Mouse (Mus musculus) hindbrain, embryonic 15.5 days (tissue): ENCODE data around the gene Arih2. TPM values are rescaled to one million over a fixed set of nuclear protein-coding genes. Genes with fewer than 3 reads are reported as not detected.
"Not testable (repeated sequence)": the region's sequence is repeated elsewhere in the genome, so short reads cannot be mapped to it uniquely, and the experiment has no call there.

Source experiments
- ATAC-seq: fragments of 200-750 bp; cut with Nextera tagmentation; 2 replicates; pipeline ENCODE4 v1.8.0; 2017; ENCODE audit warnings: low read depth, moderate number of reproducible peaks, moderate TSS enrichment; ENCODE audit not compliant: low FRiP score
- H3K27ac ChIP-seq: fragments of 300-500 bp; sonication (generic); replicated peaks from 2 replicates; pipeline ENCODE4 v1.5.1; 2015; ENCODE audit warnings: mild to moderate bottlenecking, inconsistent platforms
- H3K27me3 ChIP-seq: fragments of 300-500 bp; sonication (generic); 2 replicates; pipeline ENCODE4 v1.6.1; 2015; ENCODE audit warnings: control low read depth, inconsistent platforms
- H3K36me3 ChIP-seq: fragments of 300-500 bp; sonication (generic); 2 replicates; pipeline ENCODE4 v1.6.1; 2015; ENCODE audit warnings: control low read depth, inconsistent platforms
- H3K4me1 ChIP-seq: fragments of 300-500 bp; sonication (generic); replicated peaks from 2 replicates; pipeline ENCODE4 v1.6.1; 2015; ENCODE audit warnings: control low read depth, inconsistent platforms
- H3K4me2 ChIP-seq: fragments of 300-500 bp; sonication (generic); 2 replicates; pipeline ENCODE4 v1.6.1; 2015; ENCODE audit warnings: moderate library complexity, mild to moderate bottlenecking, inconsistent platforms
- H3K4me3 ChIP-seq: fragments of 300-500 bp; sonication (generic); 2 replicates; pipeline ENCODE4 v1.5.1; 2015; ENCODE audit warnings: mild to moderate bottlenecking, inconsistent platforms
- H3K9ac ChIP-seq: fragments of 300-500 bp; sonication (generic); 2 replicates; pipeline ENCODE4 v1.6.1; 2015; ENCODE audit warnings: inconsistent platforms
- H3K9me3 ChIP-seq: fragments of 300-500 bp; sonication (generic); 2 replicates; pipeline ENCODE4 v1.6.1; 2016; ENCODE audit warnings: control low read depth, inconsistent platforms
- WGBS: fragments of 180-500 bp; shearing (Covaris S2); methylation state at CpG from one replicate; pipeline ENCODE4 v1.1.7; 2015; 5-methylcytosine and 5-hydroxymethylcytosine counted together
- polyA plus RNA-seq: library from polyadenylated mRNA; unstranded; fragments of >200 nt; fragmentation: Nextera tagmentation; extraction: Ambion mirVana; gene quantifications from 2 replicates; pipeline ENCODE4 v1.2.1, GENCODE M21; 2015

Arih2 gene
- polyA plus RNA-seq, 1 experiment from 2014 or later, result 48.1 TPM

DNA sequence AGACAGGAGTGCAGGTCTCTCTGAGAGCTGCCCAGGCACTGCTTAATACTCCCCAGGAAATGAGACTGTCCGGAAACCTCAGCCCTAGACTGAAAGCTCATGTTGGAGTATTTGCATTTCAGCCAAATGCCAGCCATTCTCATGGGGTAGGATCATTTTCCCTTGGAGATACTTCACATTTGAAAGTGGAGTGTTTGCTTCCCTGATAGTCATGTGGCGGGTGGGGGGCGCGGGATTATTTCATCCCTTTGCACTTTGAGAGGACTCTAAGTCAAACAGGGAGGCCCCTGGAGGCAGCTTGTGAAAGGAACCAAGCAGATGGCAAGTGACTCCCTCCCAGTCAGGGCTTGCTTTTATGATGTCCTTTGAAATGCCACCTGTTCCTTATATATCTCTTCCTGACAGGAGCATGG, 37.3 kb upstream of the Arih2 start:
- 19% methylated on average over 4 of the region's 4 CpGs for WGBS
- H3K36me3 ChIP-seq, result peaks cover 23% of the 10 kb centered on the region
- no peak overlapping the region for H3K4me3 ChIP-seq
- H3K9ac ChIP-seq, result no peak overlapping the region
- H3K27me3 ChIP-seq, result no peaks in the 10 kb centered on the region
- no peak overlapping the region for H3K27ac ChIP-seq
- no peaks in the 10 kb centered on the region for H3K9me3 ChIP-seq
- no peak overlapping the region for H3K4me2 ChIP-seq
- peaks cover 9% of the 10 kb centered on the region for H3K4me1 ChIP-seq
- ATAC-seq, result no peak

DNA sequence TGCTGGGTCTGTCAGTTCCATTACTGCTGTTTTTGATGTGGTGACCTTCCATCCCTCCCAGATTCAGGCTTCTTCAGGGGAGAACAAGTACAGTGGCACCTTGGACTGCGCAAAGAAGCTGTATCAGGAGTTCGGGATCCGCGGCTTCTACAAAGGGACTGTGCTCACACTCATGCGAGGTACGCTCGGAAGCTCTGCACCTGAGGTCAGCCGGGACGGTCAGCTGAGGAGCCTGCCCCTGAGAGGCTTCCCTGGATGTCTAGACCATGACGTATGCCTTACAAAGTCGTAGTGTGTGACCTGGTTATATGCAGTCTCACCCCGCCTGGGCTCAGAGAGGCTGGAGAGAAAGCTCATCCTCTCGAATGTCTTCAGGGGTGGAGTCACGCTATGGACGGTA, 30.8 kb upstream of the Arih2 start:
- Histone ChIP-seq H3K9ac (no peak overlapping the region), H3K9me3 (no peaks in the 10 kb centered on the region), H3K27ac (no peak overlapping the region), H3K27me3 (no peaks in the 10 kb centered on the region), H3K4me3 (no peak overlapping the region), H3K4me2 (no peak overlapping the region), H3K36me3 (peaks cover 45% of the 10 kb centered on the region), H3K4me1 (no peaks in the 10 kb centered on the region)
- no peak for ATAC-seq
- WGBS, result 95% methylated on average over 15 of the region's 15 CpGs

DNA sequence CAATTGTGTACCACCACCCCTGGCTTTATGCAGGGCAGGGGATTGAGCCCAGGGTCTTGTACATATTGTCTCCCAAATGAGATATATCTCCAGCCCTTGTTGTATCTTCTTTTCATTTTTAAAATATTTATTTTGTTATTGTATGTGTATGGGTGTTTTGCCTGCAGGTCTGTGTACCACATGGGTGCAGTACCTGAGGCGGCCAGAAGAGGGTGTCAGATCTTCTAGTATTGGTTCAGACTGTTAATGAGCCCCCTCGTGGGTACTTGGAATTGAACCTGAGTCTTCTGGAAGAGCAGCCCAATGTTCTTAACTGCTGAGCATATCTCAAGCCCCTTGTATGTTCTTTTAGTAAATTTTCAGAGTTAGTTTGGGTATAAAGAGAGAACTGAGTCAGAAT, 24.0 kb upstream of the Arih2 start:
- H3K4me3 ChIP-seq, result no peak overlapping the region
- no peak overlapping the region for H3K27ac ChIP-seq
- peaks cover 37% of the 10 kb centered on the region for H3K36me3 ChIP-seq
- H3K9ac ChIP-seq, result no peak overlapping the region
- no peaks in the 10 kb centered on the region for H3K4me1 ChIP-seq
- ATAC-seq, result no peak
- WGBS, result 54% methylated on average over 2 of the region's 2 CpGs
- no peak overlapping the region for H3K4me2 ChIP-seq
- H3K27me3 ChIP-seq, result no peaks in the 10 kb centered on the region
- H3K9me3 ChIP-seq, result no peaks in the 10 kb centered on the region

DNA sequence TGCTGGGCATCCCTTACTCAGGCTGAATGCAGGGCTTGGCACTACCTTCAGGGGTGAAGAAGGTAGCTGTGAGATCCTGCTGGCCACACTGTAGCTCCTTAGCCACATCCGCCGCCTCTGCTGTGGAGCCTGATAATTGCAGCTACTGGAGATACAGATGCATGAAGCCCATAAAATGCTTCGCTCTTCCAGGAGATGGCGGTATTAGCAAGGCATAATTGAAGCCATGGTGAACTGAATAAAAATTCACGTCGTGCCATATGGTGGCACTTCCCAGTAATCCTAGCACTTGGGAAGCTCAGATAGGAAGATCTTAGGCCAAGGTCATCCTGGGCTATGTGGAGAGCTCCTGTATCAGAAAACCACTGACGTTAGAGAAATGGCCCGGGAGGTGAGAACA, 20.7 kb upstream of the Arih2 start:
- Histone ChIP-seq H3K4me3 (no peak overlapping the region), H3K9me3 (no peaks in the 10 kb centered on the region), H3K9ac (no peak overlapping the region), H3K4me2 (no peak overlapping the region), H3K27ac (no peak overlapping the region), H3K4me1 (no peaks in the 10 kb centered on the region), H3K27me3 (no peaks in the 10 kb centered on the region), H3K36me3 (peaks cover 33% of the 10 kb centered on the region)
- 53% methylated on average over 8 of the region's 8 CpGs for WGBS
- ATAC-seq, result no peak

DNA sequence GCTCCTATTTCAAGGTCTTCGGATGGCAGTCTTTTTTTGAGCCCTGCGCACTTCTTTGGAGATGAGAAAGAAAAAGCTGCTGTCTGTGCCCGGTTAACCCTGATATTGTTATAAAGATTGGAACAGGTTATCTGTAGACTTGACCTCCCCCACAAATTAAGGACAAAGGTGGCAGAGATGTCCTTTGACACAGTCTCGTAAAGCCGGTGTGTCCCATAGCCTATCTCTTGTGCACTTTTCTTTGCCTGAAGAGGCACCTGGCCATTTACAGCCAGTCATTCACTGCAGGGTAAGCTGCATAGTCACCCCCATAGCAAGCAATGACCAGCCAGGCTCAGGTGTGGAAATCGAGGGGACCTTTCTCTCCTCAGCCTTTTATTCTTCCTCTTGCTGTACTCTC, 13.5 kb upstream of the Arih2 start:
- Histone ChIP-seq H3K4me1 (peaks cover 14% of the 10 kb centered on the region), H3K9me3 (no peaks in the 10 kb centered on the region), H3K27me3 (no peaks in the 10 kb centered on the region), H3K4me3 (peak overlapping the region; percentile 82), H3K27ac (no peak overlapping the region), H3K4me2 (peak overlapping the region; percentile 74), H3K9ac (peak overlapping the region; percentile 58), H3K36me3 (no peaks in the 10 kb centered on the region)
- ATAC-seq, result no peak
- 50% methylated on average over 6 of the region's 6 CpGs for WGBS

DNA sequence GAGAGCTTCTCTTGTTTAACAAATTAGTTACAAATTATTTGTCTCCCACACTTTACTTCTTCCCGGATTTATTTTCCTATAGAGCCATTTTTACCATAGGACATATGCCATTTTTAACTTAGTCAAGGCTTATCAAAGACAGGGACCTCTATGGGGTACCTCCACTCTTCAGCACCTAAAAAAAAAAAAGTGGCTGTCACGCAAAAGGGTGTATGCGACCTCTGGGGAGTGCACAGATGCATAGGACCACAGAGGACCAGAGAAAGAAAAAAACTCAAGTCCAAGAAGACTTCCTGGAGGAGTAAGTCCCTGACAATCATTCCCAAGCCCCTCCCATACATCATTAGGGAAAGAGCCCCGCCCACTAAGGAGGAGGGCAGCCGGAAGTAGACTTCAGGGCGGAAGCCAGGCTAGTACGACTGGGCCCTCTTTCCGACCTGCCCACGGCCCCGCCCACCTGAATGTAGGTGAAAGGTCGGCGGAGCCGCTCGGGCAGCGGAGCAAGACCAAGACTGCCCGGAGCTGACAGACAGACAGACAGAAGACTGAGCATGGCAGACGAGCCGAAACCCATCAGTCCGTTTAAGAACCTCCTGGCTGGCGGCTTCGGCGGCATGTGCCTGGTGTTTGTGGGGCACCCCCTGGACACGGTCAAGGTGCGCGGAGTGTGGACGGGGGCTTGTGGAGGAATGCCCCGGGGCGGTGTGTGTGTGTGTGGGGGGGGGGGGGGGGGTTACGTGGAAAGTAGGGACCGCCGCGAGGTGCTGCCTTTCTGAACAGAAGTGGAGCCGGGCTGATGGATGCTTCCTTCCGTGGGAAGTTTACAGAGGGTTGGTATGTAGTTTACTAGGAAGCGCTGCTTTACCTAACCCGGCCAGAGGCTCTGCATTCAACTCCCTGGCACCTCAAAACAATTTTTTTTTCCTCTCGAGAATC, 12.8 kb upstream of the Arih2 start, which contains the start of gene Slc25a20:
Gene Slc25a20, plus strand, starts transcription at position 412 of the 936 bp plus-strand sequence.
- Histone ChIP-seq H3K9me3 (no peaks in the 10 kb centered on the region), H3K4me3 (peak within 1 kb of the TSS; percentile 82), H3K9ac (peak within 1 kb of the TSS; percentile 58), H3K27ac (0 out of 2 replicates have a peak within 1 kb of the TSS, but pooled peaks have one; percentile 38), H3K4me2 (peak within 1 kb of the TSS; percentile 74), H3K36me3 (no peaks in the 10 kb centered on the region), H3K4me1 (peaks cover 14% of the 10 kb centered on the region), H3K27me3 (no peaks in the 10 kb centered on the region)
- WGBS, result 2% methylated on average over 37 of the region's 37 CpGs
- peak; percentile 94 for ATAC-seq

DNA sequence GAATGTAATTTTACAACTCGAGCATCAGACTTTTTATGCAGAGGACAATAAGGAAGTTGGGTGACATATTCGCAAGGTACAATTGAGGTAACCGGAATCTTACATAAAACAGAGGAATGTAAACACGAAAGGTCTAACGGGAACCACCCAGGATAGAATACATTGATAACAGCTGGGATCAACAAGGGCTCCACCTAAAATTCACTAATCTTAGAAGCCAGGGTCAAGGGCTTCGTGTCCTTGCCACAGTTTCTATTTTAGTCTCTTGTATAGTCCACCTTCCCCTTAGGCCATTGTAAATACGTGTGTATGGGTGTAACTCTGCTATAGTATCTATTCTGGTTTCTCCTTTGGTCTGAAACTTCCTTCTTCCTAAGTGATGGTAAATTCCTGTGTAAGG, 6.7 kb upstream of the Arih2 start:
- H3K9ac ChIP-seq, H3K4me1 ChIP-seq, H3K4me2 ChIP-seq, H3K4me3 ChIP-seq, H3K27me3 ChIP-seq, H3K9me3 ChIP-seq, H3K27ac ChIP-seq, ATAC-seq, H3K36me3 ChIP-seq: not testable (repeated sequence)
- 82% methylated on average over 7 of the region's 7 CpGs for WGBS

DNA sequence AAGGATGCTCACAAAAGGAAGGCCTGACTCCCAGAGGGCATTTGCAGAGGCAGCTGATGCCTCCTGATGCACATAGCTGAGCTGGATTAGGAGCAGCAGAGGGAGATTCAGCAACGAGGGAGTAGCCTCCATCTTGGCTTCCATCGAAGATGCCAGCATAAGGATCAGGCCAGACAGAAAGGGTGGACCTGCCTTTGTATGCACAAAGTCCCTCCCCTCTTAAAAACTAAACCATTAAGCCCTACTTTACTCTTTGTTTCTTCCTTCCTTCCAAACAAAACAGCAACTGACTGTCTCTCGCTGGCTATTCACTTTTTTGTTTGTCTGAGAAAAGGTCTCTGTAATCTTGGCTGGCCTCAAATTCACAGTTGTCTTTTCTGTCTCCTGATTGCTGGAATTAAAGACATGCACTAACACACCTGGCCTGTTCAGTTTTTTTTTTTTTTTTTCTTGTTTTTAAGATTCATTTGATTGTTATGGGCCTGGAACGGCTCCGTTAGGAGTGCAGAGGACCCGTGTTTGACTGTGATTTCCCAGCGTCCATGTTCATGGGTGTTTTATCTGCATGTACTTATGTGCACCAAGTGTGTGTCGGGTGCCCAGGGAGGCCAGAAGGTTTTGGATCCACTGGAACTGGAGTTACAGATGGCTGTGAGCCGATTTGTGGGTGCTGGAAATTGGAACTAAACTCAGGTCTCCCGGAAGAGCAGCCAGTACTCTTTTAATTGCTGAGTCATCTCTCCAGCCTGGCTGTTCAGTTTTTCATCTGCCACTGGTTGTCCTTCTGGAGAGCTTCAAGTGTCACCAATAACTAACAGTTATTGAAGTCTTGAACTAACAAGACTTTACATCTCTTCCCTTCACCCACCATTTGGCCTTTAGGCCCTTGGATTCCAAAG, 5.6 kb upstream of the Arih2 start:
- Histone ChIP-seq H3K27me3 (no peaks in the 10 kb centered on the region), H3K9me3 (no peaks in the 10 kb centered on the region), H3K36me3 (no peaks in the 10 kb centered on the region), H3K4me3 (no peak overlapping the region), H3K4me2 (no peak overlapping the region), H3K27ac (no peak overlapping the region), H3K9ac (no peak overlapping the region), H3K4me1 (peaks cover 6% of the 10 kb centered on the region)
- no peak for ATAC-seq
- WGBS, result 81% methylated on average over 10 of the region's 10 CpGs

DNA sequence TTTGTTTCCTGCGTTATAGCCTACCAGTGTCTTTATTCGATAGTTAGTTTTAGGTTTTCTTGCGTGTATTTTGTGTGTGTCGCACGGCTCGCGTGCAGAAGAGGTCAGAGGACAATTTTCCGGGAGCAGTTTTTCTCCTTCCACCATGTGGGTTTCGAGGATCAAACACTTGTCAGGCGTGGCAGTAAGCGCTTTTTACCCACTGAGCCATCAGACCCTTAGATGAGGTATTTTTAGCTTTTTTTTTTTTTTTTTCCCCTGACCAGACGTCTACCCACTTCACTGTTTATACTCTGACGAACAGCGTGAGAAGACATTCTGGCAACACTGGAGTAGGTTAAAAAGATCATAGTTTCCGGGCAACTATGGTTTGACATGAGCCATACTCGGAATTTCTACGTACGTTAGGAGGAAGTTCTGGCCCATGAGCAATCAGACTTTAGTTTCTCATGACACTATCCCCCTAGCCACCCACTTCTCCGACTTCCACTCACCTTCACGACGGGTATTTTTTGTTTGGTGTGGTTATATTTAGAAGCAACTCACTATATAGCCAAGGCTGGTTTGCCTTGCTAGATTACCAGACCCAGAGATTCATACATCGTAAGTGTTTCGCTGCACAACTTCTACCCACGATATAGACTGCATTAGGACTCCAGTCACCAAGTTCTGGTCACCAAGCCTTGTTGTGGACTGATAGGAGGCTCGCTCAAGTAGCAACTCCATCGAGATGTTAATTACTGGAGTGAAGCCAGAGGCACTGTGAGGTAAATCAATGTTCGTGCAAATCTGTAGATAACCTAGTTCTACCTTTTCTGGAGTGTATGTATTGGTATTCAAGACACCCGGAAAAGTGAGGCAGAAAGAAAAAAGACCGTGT, 615 bp upstream of the Arih2 start:
- peak; percentile 36 for ATAC-seq
- Histone ChIP-seq H3K36me3 (no peaks in the 10 kb centered on the region), H3K9ac (peak overlapping the region; percentile 81), H3K4me3 (peak overlapping the region; percentile 81), H3K27me3 (no peaks in the 10 kb centered on the region), H3K27ac (peak overlapping the region; percentile 86), H3K4me1 (peaks cover 19% of the 10 kb centered on the region), H3K4me2 (peak overlapping the region; percentile 77), H3K9me3 (no peaks in the 10 kb centered on the region)
- WGBS, result 30% methylated on average over 29 of the region's 29 CpGs

DNA sequence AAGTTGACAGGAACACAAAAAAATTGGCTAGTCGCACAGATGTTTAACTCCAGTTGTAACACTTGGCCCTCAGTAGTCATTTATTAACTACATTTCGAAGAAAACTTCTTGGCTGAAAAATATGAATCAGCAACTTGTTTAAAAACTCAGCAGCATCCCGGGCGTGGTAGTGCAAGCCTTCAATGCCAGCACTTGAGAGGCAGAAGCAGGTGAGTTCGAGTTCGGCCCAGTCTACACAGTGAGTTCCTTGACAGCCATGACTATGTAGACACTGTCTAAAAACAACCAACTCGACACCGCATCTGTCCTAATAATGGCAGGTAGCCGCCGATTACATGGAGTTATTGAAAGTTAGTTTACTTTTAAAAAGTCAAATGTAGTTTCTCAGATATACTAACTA, 1.0 kb downstream of the Arih2 start:
- peaks cover 19% of the 10 kb centered on the region for H3K4me1 ChIP-seq
- ATAC-seq, result no peak
- peak overlapping the region; percentile 77 for H3K4me2 ChIP-seq
- no peaks in the 10 kb centered on the region for H3K9me3 ChIP-seq
- H3K4me3 ChIP-seq, result peak overlapping the region; percentile 81
- no peak overlapping the region for H3K27ac ChIP-seq
- peaks cover 4% of the 10 kb centered on the region; the same call in 1 of the 2 replicates for H3K36me3 ChIP-seq
- H3K27me3 ChIP-seq, result no peaks in the 10 kb centered on the region
- H3K9ac ChIP-seq, result peak overlapping the region; percentile 81
- 45% methylated on average over 10 of the region's 10 CpGs for WGBS

DNA sequence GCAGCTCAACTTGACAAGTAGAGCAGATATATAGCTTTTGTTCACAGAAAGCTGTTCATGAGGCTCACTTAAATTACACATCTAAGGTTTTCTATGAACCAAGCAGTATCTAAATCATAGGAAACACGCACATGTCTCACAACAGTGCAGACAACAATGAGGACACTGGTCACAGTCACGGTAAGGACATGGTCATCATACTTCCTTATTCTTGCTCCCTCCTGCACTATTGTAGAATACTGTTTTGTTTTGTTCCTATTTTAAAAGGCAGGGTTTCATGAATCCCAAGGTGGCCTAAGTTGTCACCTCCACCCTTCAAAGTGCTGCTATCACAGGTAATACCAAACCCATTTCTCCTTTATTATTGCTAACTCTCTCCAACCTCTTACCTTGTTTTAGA, 9.4 kb downstream of the Arih2 start:
- H3K36me3 ChIP-seq, result peaks cover 14% of the 10 kb centered on the region
- no peak overlapping the region for H3K27ac ChIP-seq
- H3K4me1 ChIP-seq, result no peaks in the 10 kb centered on the region
- no peak overlapping the region for H3K4me3 ChIP-seq
- no peak for ATAC-seq
- no peaks in the 10 kb centered on the region for H3K27me3 ChIP-seq
- no peak overlapping the region for H3K9ac ChIP-seq
- 90% methylated on average over 2 of the region's 2 CpGs for WGBS
- no peak overlapping the region for H3K4me2 ChIP-seq
- no peaks in the 10 kb centered on the region for H3K9me3 ChIP-seq
